In the genomic region with DNA sequence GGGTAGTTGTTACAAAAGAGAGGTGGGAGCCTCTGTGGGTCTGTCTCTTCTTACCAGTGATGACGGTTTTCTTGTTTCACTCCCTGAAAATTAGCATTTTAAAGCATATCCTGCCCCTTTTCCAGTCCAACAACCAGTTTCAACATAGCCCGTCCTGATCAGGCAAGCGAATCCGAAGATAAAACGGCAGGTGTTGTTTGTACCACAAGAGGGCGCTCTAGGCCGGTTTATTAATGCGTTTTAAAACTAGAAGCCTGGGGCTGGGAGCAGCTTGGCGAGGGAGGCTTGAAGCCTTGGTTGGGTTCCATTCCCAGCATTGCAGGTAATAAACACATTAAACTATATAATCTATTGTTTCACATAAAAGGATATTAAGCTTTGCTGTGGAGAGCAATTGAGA, we compare ENCODE assay signal across 9 mouse cellular contexts. TPM values are rescaled to one million over a fixed set of nuclear protein-coding genes. Genes with fewer than 3 reads are reported as not detected.
DNase-seq lines count a peak whose midpoint lies in the region; ATAC-seq lines count a peak whose summit lies in the region.
"Had no signal": no experiment of that assay in that cellular context is flagged by ENCODE, and none has a peak within 500 bp of the region (broad histone marks: within the 10 kb centered on the region; RNA-seq: fewer than 3 reads in every experiment).

No protein-coding gene starts in this region.

- intact Hi-C loops in left cerebral cortex, postnatal 36 days (cut with DNase I): loop anchor here (5.0 kb wide), 1 partner anchor 90 kb away; no protein-coding TSS in a partner anchor

- peaks cover 3% of the 10 kb centered on the region; the same call in 1 of the 2 replicates for H3K27me3 ChIP-seq in midbrain, embryonic 14.5 days (ENCODE audit: control insufficient read depth, insufficient read depth, low read length)
- H3K27me3 ChIP-seq in midbrain, embryonic 13.5 days: peaks cover 14% of the 10 kb centered on the region

- no peak overlapping the region for H3K9ac ChIP-seq in midbrain, embryonic 14.5 days (replicated peaks; ENCODE audit: low read length)
- no peak overlapping the region for H3K9ac ChIP-seq in midbrain, embryonic 13.5 days (replicated peaks)
- H3K9ac ChIP-seq: heart, embryonic 15.5 days had no signal

- H3K4me2 ChIP-seq in midbrain, embryonic 14.5 days (ENCODE audit: low read length): no peak overlapping the region
- H3K4me2 ChIP-seq in midbrain, embryonic 13.5 days (replicated peaks): no peak overlapping the region
- H3K4me2 ChIP-seq: heart, embryonic 15.5 days had no signal

- H3K27ac ChIP-seq in midbrain, embryonic 14.5 days (replicated peaks; ENCODE audit: low read depth, low read length): no peak overlapping the region
- no peak overlapping the region for H3K27ac ChIP-seq in midbrain, embryonic 13.5 days
- H3K27ac ChIP-seq: heart, embryonic 15.5 days had no signal

- WGBS in midbrain, embryonic 14.5 days: 2% methylated on average over 9 of the region's 9 CpGs
- WGBS in midbrain, embryonic 13.5 days: 2% methylated on average over 9 of the region's 9 CpGs

- peak; percentile 94 for DNase-seq in midbrain, embryonic 14.5 days
- peak; percentile 82 for DNase-seq in adrenal gland, postnatal 10 days
- DNase-seq in embryo, embryonic 11.5 days (ENCODE audit: low read depth, low spot score): peak; percentile 75
- DNase-seq in hindlimb bud, embryonic 11.5 days (ENCODE audit: extremely low spot score, low read depth, low spot score): peak; percentile 70
- DNase-seq in left cerebral cortex, postnatal 36 days (ENCODE audit: low spot score in 2 of 2): peak; percentile 16 to 43
- peak; percentile 61 for DNase-seq in ovary, postnatal 14 days (ENCODE audit: low spot score)
- DNase-seq in thymus, postnatal 14 days: peak; percentile 79

- no peak overlapping the region for H3K4me3 ChIP-seq in midbrain, embryonic 14.5 days (replicated peaks; ENCODE audit: low read depth, low read length)
- H3K4me3 ChIP-seq in midbrain, embryonic 13.5 days (replicated peaks): no peak overlapping the region
- H3K4me3 ChIP-seq: heart, embryonic 15.5 days had no signal

- H3K4me1 ChIP-seq in midbrain, embryonic 14.5 days (ENCODE audit: control insufficient read depth, insufficient read depth, low read length): no peaks in the 10 kb centered on the region
- 0 out of 2 replicates have a peak, but pooled peaks cover 5% of the 10 kb centered on the region for H3K4me1 ChIP-seq in midbrain, embryonic 13.5 days (replicated peaks)
- H3K4me1 ChIP-seq: heart, embryonic 15.5 days had no signal

- no peaks in the 10 kb centered on the region for H3K9me3 ChIP-seq in midbrain, embryonic 14.5 days (ENCODE audit: control insufficient read depth, low read length)
- H3K9me3 ChIP-seq in midbrain, embryonic 13.5 days: no peaks in the 10 kb centered on the region
- H3K9me3 ChIP-seq: heart, embryonic 15.5 days had no signal

- no peaks in the 10 kb centered on the region for H3K36me3 ChIP-seq in midbrain, embryonic 14.5 days (ENCODE audit: control insufficient read depth, insufficient read depth, low read length)
- no peaks in the 10 kb centered on the region for H3K36me3 ChIP-seq in midbrain, embryonic 13.5 days
- H3K36me3 ChIP-seq: heart, embryonic 15.5 days had no signal

- ATAC-seq in midbrain, embryonic 14.5 days (ENCODE audit: low FRiP score, low TSS enrichment): no peak
- ATAC-seq in midbrain, embryonic 13.5 days: no peak

RNA-seq across cellular contexts. Expression of a gene that starts 14.6 kb away (rescaled TPM):
- not detected in 2 replicates for polyA plus RNA-seq in midbrain, embryonic 14.5 days (2014; fragmentation: Nextera tagmentation; extraction: Ambion mirVana)
- not detected in 2 replicates for polyA plus RNA-seq in midbrain, embryonic 13.5 days (2015; fragmentation: Nextera tagmentation; extraction: Ambion mirVana)
- total RNA-seq in adrenal gland, postnatal 10 days (2021): 1 to 10 TPM; 1.4 to 1.5 TPM
- under 1 TPM in 1 of 2 experiments, not detected in 1; 0.79 TPM for total RNA-seq in left cerebral cortex, postnatal 36 days (2021)

RNA-seq across cellular contexts. Expression of a gene that starts 38.3 kb away (rescaled TPM):
- polyA plus RNA-seq in midbrain, embryonic 14.5 days (2014; fragmentation: Nextera tagmentation; extraction: Ambion mirVana): 2.4 and 2.9 TPM in 2 replicates
- 2.1 and 2.5 TPM in 2 replicates for polyA plus RNA-seq in midbrain, embryonic 13.5 days (2015; fragmentation: Nextera tagmentation; extraction: Ambion mirVana)
- total RNA-seq in adrenal gland, postnatal 10 days (2021): 10 to 100 TPM in 1 of 2 experiments, 1 to 10 TPM in 1; 4.2 to 15.0 TPM
- total RNA-seq in left cerebral cortex, postnatal 36 days (2021): 10 to 100 TPM; 15.1 to 16.3 TPM

RNA-seq across cellular contexts. Expression of a gene that starts 41.8 kb away (rescaled TPM):
- 16.7 and 20.4 TPM in 2 replicates for polyA plus RNA-seq in midbrain, embryonic 14.5 days (2014; fragmentation: Nextera tagmentation; extraction: Ambion mirVana)
- polyA plus RNA-seq in midbrain, embryonic 13.5 days (2015; fragmentation: Nextera tagmentation; extraction: Ambion mirVana): 13.1 and 15.3 TPM in 2 replicates
- 10 to 100 TPM in 1 of 2 experiments, 1 to 10 TPM in 1; 8.9 to 15.2 TPM for total RNA-seq in adrenal gland, postnatal 10 days (2021)
- total RNA-seq in left cerebral cortex, postnatal 36 days (2021): 10 to 100 TPM; 26.1 to 28.5 TPM

RNA-seq across cellular contexts. Expression of a gene that starts 44.9 kb away (rescaled TPM):
- polyA plus RNA-seq in midbrain, embryonic 14.5 days (2014; fragmentation: Nextera tagmentation; extraction: Ambion mirVana): 160 and 171 TPM in 2 replicates
- polyA plus RNA-seq in midbrain, embryonic 13.5 days (2015; fragmentation: Nextera tagmentation; extraction: Ambion mirVana): 128 and 147 TPM in 2 replicates
- 100 to 1,000 TPM; 170 to 181 TPM for total RNA-seq in adrenal gland, postnatal 10 days (2021)
- 100 to 1,000 TPM; 183 to 189 TPM for total RNA-seq in left cerebral cortex, postnatal 36 days (2021)

RNA-seq across cellular contexts. Expression of a gene that starts 45.9 kb away (rescaled TPM):
- 33.3 and 33.4 TPM in 2 replicates for polyA plus RNA-seq in midbrain, embryonic 14.5 days (2014; fragmentation: Nextera tagmentation; extraction: Ambion mirVana)
- polyA plus RNA-seq in midbrain, embryonic 13.5 days (2015; fragmentation: Nextera tagmentation; extraction: Ambion mirVana): 57.9 and 62.7 TPM in 2 replicates
- total RNA-seq in adrenal gland, postnatal 10 days (2021): 10 to 100 TPM; 62.3 to 76.1 TPM
- total RNA-seq in left cerebral cortex, postnatal 36 days (2021): 10 to 100 TPM; 81.9 to 87.8 TPM

Comparison
In these comparisons a context has a peak if more than half of its experiments do, and no peak if none do; other contexts are left out.
1. DNase-seq: peak in every context shown above with its lines; median percentile 94 in midbrain, embryonic 14.5 days; 82 in adrenal gland, postnatal 10 days; 79 in thymus, postnatal 14 days; 75 in embryo, embryonic 11.5 days; 70 in hindlimb bud, embryonic 11.5 days; 61 in ovary, postnatal 14 days; 30 in left cerebral cortex, postnatal 36 days.